Mouse (Mus musculus) granulocyte monocyte progenitor cell, adult 5-6 weeks (primary cell): ENCODE data around the gene Dus3l. TPM values are rescaled to one million over a fixed set of nuclear protein-coding genes. Genes with fewer than 3 reads are reported as not detected.
A peak's percentile ranks its signal among the peaks of the same experiment; 100 is the strongest.

Experiments used
- ATAC-seq: replicated peaks from 2 replicates; pipeline ENCODE4 v1.8.0; 2016; ENCODE audit warnings: mild to moderate bottlenecking, moderate TSS enrichment, inconsistent platforms; ENCODE audit not compliant: poor library complexity, severe bottlenecking
- total RNA-seq, 2 experiments: library from RNA; stranded (forward) in 1 of 2; stranded (reverse) in 1 of 2; fragments of 200-712, 200-1000 nt in 1 of 2; fragments of >200 nt in 1 of 2; fragmentation: Nextera tagmentation in 1 of 2; gene quantifications; 2 replicates each; pipeline ENCODE4 v1.2.3; 2014 to 2017

Dus3l gene
- total RNA-seq, 2 experiments from 2014 or later = 18.2 to 20.5 TPM

- ATAC-seq = no peak
Measured at GRCm38 (mm10) chr17:56753452-56753851, 11.1 kb upstream of the Dus3l start.

- peak; percentile 60 for ATAC-seq
Measured at GRCm38 (mm10) chr17:56754271-56755185, 10.0 kb upstream of the Dus3l start.

GRCm38 (mm10) chr17:56756703-56757399, 7.7 kb upstream of the Dus3l start:
- ATAC-seq = no peak

GRCm38 (mm10) chr17:56757416-56758123, 7.0 kb upstream of the Dus3l start, which contains the start of gene Nrtn:
Gene Nrtn (minus strand): TSS chr17:56757530.
- ATAC-seq = peak; percentile 57

- peak; percentile 32 for ATAC-seq
Measured at GRCm38 (mm10) chr17:56758132-56758531, 6.4 kb upstream of the Dus3l start.

- no peak for ATAC-seq
Measured at GRCm38 (mm10) chr17:56759261-56759660, 5.3 kb upstream of the Dus3l start.

- ATAC-seq = no peak
Measured at GRCm38 (mm10) chr17:56761077-56761476, 3.5 kb upstream of the Dus3l start.

GRCm38 (mm10) chr17:56761991-56762410, 2.6 kb upstream of the Dus3l start:
- peak; percentile 21 for ATAC-seq

GRCm38 (mm10) chr17:56762769-56763731, 1.5 kb upstream of the Dus3l start:
- ATAC-seq = peak; percentile 31

GRCm38 (mm10) chr17:56763741-56764250, 761 bp upstream of the Dus3l start:
- ATAC-seq = no peak

GRCm38 (mm10) chr17:56765431-56765830, 874 bp downstream of the Dus3l start:
- no peak for ATAC-seq

GRCm38 (mm10) chr17:56766631-56767405, 2.3 kb downstream of the Dus3l start:
- ATAC-seq = no peak

- ATAC-seq = no peak
Measured at GRCm38 (mm10) chr17:56767531-56768135, 3.1 kb downstream of the Dus3l start.

- no peak for ATAC-seq
Measured at GRCm38 (mm10) chr17:56768941-56769340, 4.4 kb downstream of the Dus3l start.

GRCm38 (mm10) chr17:56769950-56770349, 5.4 kb downstream of the Dus3l start, which contains the start of gene Prr22:
Gene Prr22 (plus strand): TSS chr17:56770250.
- ATAC-seq = no peak

GRCm38 (mm10) chr17:56777568-56777967, 13.0 kb downstream of the Dus3l start:
- no peak; the same call in 1 of the 2 replicates for ATAC-seq

- ATAC-seq = no peak
Measured at GRCm38 (mm10) chr17:56778779-56779362, 14.3 kb downstream of the Dus3l start.
